Mouse (Mus musculus): ENCODE measurements around the gene Igf2bp1. TPM values are rescaled to one million over a fixed set of nuclear protein-coding genes. Genes with fewer than 3 reads are reported as not detected.

Gene Igf2bp1
- not detected for total RNA-seq (2021)
- long read RNA-seq, experiment 1, partial matches to known transcripts = 0 of 2 reads
- long read RNA-seq, experiment 1, other reads (novel, unspliced or antisense) = 2 of 2 reads
- long read RNA-seq, experiment 2 = 0 reads

DNA sequence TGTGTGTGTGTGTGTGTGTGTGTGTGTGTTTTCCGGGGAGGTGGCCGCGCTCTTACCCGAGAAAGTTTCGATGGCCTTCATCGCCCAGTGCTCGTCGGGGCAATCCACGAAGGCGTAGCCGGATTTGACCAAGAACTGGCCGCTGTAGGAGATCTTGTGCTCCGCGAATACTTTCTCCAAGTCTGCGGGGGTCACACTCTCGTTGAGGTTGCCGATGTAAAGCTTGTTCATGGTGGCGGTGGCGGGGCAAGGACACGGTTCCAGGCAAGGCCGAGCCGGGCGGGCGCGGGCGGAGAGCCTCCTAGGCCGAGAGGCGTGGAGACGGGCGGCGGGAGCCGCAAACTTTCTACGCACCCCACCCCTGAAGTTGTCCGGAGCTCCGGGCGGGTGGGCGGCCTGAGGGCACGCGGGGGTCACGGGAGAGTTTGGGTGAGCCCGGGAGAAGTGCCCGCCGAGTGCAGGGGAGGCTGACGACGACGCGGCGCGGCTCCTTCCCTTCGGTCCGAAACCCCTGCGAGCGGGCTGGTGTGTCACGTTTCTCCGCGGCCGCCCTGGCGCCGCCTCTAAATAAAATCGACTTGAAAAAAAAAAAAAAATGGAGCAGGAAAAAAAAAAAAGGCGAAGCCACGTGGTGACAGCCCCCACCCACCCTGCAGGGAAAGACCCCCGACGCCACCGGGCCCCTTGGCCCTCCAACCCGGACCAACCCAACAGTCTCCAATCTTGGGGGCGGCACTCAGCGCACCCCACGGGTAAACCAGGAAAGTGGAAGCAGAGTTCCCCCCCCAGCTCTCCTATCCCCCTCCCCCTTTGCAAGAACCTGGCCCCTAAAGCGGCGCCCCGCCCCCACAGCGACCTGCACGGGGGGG, at the start of gene Igf2bp1:
TSS of gene Igf2bp1 (minus strand) at position 538 of the 869 bp plus-strand sequence.
- TF ChIP-seq CTCF (conservative IDR thresholded peaks at IDR 0.05) = no peak
- H3K27ac ChIP-seq = no peak within 1 kb of the TSS
- H3K4me3 ChIP-seq = no peak within 1 kb of the TSS; the same call in 1 of the 2 replicates
- no peak for DNase-seq (ENCODE audit: low spot score in 2 of 2)

DNA sequence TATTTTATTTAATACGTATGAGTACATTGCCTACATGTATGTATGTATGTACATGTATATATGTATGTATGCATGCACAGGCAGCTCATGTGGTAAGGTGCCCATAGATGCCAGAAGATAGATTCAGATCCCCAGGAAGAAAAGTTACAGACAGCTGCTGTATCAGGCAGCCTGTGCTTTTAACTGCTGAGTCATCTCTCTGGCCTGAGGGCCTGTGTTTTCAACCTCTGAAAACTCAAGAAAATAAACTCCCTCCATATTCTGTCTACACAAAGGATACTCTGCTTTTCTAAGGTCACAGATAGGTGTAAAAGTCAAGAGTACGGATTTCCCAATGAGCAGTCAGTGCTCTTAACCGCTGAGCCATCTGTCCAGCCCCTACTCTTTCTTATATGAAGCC, 45.1 kb upstream of the Igf2bp1 start:
- Histone ChIP-seq H3K27ac (no peak overlapping the region), H3K4me3 (no peak overlapping the region)
- TF ChIP-seq CTCF (conservative IDR thresholded peaks at IDR 0.05) = no peak
- DNase-seq (ENCODE audit: low spot score in 2 of 2) = no peak

DNA sequence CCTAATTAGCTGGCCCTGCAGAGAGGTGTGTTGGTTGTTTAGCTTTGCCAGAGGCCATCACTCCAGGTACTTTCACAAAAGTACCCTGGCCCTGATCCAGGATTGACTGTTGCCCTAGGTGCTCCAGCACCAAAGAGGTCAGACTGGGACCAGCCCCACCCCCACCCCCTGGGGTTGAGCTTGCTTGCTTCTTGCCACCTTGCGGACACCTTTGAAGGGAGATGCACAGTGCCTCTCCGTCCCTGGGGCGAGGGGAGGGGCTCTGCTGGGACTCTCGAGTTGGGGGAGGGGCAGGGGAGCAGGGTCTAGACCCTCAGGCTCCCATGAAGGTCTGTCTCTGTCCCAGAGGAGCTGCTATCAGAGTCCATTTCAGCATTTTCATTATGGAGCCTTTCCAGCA, 44.2 kb upstream of the Igf2bp1 start:
- DNase-seq (ENCODE audit: low spot score in 2 of 2) = no peak
- H3K4me3 ChIP-seq = no peak overlapping the region
- no peak overlapping the region for H3K27ac ChIP-seq
- TF ChIP-seq CTCF (conservative IDR thresholded peaks at IDR 0.05) = no peak

DNA sequence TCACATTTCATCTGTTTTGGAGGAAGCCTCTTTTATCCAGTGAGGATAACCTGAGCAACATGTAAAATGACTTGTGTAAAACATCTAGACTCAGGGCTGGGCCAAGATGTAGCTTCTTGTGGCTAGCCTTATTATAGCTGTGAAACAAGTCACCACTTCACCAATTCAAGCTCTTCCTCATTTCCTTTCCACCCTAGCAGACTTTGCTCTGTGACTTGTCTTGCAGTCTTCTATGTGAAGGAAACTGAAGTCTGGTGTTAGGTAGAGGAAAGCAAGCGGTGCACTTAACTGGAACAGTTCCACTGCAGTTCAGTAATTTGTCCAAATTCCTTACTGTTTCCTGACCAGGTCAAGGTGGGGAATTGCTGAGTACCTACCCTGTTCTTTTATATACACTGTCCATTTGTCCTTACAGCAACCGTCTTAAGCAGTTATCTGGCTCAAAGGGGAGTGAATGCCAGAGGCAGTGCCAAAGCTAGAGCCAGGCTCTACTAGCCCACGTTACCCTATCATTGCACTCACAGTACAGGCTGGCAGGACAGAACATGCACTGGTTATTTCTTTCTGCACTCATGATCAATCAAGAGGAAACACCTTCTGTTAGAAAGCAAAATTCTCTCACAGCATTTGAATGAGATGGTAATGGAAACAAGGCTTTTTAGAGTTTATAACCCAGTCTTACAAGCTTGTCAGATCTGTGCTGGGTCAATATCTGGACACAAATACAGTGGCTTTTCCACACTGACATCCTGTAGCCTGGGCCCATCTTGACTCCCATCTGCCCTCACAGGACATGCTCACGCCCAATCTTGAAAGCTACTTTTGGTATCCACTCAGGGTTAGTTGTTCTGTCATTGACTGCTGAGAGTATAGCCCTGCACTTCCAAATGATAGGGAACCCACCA, 42.0 kb upstream of the Igf2bp1 start:
- TF ChIP-seq CTCF (conservative IDR thresholded peaks at IDR 0.05) = no peak
- no peak for DNase-seq (ENCODE audit: low spot score in 2 of 2)
- Histone ChIP-seq H3K4me3 (no peak overlapping the region), H3K27ac (peak overlapping the region; percentile 32; the same call in 1 of the 2 replicates)

DNA sequence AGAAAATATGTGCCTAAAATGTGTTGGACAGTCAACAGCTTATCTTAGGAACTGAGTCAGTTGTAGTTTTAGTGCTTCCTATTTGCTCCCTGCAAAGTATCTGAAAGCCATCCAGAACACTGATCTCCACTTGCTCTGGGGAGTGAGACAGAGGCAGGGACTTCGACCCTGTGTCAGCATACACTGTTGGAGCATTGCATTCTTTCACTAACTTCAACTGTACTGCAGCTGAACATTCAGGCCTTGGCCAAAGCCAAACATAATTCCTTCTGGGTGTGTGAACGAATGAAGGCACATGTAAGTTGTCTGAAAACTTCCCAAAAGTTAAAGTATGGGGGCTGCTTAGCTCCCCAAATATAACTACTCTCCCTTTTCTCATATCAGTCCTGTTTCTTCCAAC, 41.1 kb upstream of the Igf2bp1 start:
- Histone ChIP-seq H3K4me3 (no peak overlapping the region), H3K27ac (peak overlapping the region; percentile 62; the same call in 1 of the 2 replicates)
- no peak for DNase-seq (ENCODE audit: low spot score in 2 of 2)
- TF ChIP-seq CTCF (conservative IDR thresholded peaks at IDR 0.05) = no peak

DNA sequence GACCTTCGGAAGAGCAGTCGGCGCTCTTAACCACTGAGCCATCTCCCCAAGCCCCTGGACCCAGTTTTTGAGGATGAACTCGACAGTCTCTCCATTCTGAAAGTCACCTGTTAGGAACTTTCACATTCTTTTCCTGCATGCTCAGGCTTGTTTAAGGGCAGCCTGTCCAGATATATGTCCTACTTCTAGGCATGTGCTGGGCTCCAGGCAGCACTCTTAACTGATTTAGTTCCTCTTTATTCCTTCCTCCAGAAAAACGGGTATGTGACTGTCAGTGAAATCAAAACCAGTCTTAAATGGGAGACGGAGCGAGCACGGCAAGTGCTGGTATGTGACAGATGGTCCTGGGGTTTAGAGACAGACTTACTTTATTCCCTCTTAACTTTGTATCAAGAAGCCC, 40.3 kb upstream of the Igf2bp1 start:
- TF ChIP-seq CTCF (conservative IDR thresholded peaks at IDR 0.05) = no peak

DNA sequence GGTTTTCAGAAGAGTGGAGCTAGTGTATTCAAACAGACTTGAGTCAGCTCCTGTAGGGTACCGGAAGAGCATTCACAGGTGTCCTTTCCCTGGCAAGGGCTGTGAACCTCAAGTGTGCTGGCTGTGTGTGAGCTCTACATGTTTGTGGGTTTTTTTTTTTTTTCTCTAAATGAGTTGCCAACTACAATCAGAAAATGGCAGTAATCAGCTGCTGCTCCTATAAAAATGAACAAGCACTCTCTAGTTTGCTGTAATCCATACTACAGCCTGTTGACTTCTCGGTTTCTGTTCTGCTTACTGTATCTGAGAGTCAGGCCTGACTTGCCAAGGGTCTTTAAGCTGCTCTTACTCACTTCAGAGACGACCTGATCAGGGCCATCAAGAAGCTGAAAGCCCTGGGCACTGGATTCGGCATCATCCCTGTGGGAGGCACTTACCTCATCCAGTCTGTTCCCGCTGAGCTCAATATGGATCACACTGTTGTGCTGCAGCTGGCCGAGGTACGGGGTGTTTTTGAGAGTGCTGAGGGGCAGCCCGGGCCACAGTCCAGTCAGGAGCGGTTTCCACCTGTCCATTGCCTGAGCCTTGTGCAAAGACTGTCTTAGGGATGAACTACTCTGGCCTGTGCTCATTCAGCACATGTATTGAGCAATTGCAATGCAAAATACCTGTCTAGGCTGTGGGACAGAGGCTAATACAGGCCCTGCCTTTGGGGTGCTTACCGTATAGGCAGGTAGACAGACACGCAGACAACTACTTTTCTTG, 39.2 kb upstream of the Igf2bp1 start:
- Histone ChIP-seq H3K4me3 (no peak overlapping the region), H3K27ac (peak overlapping the region; percentile 62)
- DNase-seq (ENCODE audit: low spot score in 2 of 2) = no peak
- no peak for TF ChIP-seq CTCF (conservative IDR thresholded peaks at IDR 0.05)

More for the DNA sequence above, 40.3 kb upstream of the Igf2bp1 start:
- H3K27ac ChIP-seq = peak overlapping the region; percentile 62
- DNase-seq (ENCODE audit: low spot score in 2 of 2) = peak in 1 of 2 experiments; percentile 29
- H3K4me3 ChIP-seq = no peak overlapping the region

DNA sequence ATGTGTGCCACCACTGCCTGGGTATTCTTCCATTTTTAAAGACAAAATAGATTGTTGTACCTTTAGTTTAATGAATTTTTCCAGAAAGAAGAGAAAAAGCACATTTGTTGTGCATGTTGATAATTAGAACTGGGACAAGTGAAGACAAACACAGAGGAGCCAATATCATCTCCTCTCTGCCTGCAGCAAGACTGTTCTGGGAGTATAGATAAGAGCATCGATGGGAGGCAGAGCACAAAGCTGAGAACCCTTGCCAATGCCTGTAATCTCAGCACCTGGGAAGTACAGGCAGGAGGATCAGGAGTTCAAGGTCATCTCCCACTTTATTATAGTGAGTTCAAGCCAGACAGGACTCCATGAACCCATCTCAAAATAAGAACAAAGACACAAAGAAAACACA, 32.8 kb upstream of the Igf2bp1 start:
- no peak for DNase-seq (ENCODE audit: low spot score in 2 of 2)
- TF ChIP-seq CTCF (conservative IDR thresholded peaks at IDR 0.05) = no peak

DNA sequence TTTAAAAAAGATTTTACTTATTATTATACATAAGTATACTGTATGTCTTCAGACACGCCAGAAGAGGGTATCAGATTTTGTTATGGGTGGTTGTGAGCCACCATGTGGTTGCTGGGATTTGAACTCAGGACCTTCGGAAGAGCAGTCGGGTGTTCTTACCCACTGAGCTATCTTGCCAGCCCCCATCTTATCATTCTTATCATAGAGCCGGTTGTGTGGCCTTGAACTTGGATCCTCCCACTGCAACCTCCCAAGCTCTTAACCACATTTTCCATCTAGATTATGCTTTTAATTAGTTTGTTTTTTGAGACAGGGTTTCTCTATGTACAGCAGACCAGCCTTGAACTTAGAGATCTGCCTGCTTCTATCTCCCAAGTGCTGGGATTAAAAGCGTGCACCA, 31.8 kb upstream of the Igf2bp1 start:
- no peak for TF ChIP-seq CTCF (conservative IDR thresholded peaks at IDR 0.05)
- Histone ChIP-seq H3K27ac (no peak overlapping the region), H3K4me3 (no peak overlapping the region)
- no peak for DNase-seq (ENCODE audit: low spot score in 2 of 2)

More for the DNA sequence above, 32.8 kb upstream of the Igf2bp1 start:
- no peak overlapping the region for H3K4me3 ChIP-seq
- H3K27ac ChIP-seq = no peak overlapping the region

DNA sequence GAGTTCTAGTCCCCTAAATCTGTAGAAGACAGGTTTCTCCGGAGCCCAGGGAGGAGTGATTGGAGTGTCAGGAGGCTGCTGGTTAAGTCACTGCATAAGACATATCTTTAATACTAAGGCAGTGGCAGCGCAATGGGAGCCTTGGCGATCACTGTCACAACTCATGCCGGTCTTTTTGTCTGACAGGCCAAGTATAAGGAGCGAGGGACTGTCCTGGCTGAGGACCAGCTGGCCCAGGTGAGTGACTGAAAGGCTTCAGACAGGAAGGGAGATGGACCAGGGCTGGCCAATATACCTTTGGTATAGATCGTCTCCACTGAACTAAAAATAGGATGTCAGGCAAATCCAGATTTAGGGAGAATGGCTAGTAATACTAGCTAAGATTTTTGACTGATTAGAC, 29.4 kb upstream of the Igf2bp1 start:
- no peak for DNase-seq (ENCODE audit: low spot score in 2 of 2)
- Histone ChIP-seq H3K4me3 (peak overlapping the region; percentile 95), H3K27ac (peak overlapping the region; percentile 83)
- TF ChIP-seq CTCF (conservative IDR thresholded peaks at IDR 0.05) = no peak

DNA sequence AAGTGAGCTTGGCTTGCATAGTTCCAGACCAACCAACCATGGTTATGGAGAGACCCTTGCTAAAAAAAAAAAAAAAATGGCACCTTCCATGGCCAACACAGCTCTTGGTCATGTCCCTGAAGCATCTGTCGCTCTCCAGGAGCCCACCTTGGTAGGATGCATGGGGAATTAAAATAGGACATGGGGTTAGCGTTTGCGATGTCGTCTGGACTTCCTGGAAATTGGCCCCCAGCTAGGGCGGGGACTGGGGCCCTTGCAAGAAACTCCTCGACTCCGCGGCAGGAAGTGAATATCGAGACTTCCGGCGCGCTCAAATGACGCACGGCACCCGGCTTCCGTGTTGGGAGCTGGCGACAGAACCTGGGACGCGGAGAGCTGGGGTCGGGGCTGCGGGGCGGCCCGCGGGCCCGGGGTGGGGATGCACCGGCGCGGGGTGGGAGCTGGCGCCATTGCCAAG, 28.9 kb upstream of the Igf2bp1 start, which contains the start of gene Snf8:
TSS of gene Snf8 (plus strand) at position 290 of the 457 bp plus-strand sequence.
- H3K27ac ChIP-seq = peak within 1 kb of the TSS; percentile 83
- H3K4me3 ChIP-seq = peak within 1 kb of the TSS; percentile 95
- TF ChIP-seq CTCF (conservative IDR thresholded peaks at IDR 0.05) = no peak
- DNase-seq (ENCODE audit: low spot score in 2 of 2) = peak; percentile 92 to 97

DNA sequence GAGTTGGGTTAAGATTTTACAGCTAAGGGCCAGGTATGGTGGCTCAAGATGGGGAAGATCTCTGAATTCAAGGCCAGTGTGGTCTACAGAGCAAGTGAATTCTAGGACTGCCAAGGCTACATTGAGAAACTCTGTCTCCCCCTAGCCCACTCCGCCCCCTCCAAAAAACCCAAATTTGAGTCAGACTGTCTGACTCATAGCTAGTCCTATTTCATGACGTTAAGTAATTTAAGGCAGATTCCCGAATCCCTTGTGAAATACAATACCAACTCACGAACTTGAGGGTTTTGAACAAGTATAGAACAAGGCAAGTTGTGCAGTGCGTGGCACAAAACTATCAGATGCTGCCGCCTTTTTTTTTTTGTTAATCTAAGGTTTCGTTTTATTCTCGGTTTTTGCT, 28.4 kb upstream of the Igf2bp1 start:
- DNase-seq (ENCODE audit: low spot score in 2 of 2) = no peak
- Histone ChIP-seq H3K27ac (no peak overlapping the region), H3K4me3 (peak overlapping the region; percentile 95)
- TF ChIP-seq CTCF (conservative IDR thresholded peaks at IDR 0.05) = no peak
